Mouse (Mus musculus) MEL (cell line): Measurements from ENCODE around the gene Ebi3. TPM values are rescaled to one million over a fixed set of nuclear protein-coding genes. Genes with fewer than 3 reads are reported as not detected.

Source experiments
- DNase-seq: peaks from one replicate; pipeline ENCODE4 v3.0.0; 2011; ENCODE audit warnings: low read depth, low spot score
- H3K27ac ChIP-seq: 2 replicates; pipeline ENCODE4 v1.5.1; 2012; ENCODE audit warnings: low read depth, mild to moderate bottlenecking, control low read depth, low read length, moderate library complexity; ENCODE audit not compliant: control insufficient read depth
- H3K27me3 ChIP-seq, 2 experiments: fragments of 150-350 bp in 1 of 2; sonication (generic) in 1 of 2; 2 replicates each; pipeline ENCODE4 v1.6.1; 2012; ENCODE audit warnings: low read length in 2 of 2, mild to moderate bottlenecking in 2 of 2, improper control_type of control experiment in 1 of 2, moderate library complexity in 1 of 2; ENCODE audit not compliant: insufficient read depth in 2 of 2, control insufficient read depth in 1 of 2
- H3K36me3 ChIP-seq, 2 experiments: 2 replicates each; pipeline ENCODE4 v1.6.1; 2012 to 2014; ENCODE audit warnings: low read length in 2 of 2, improper control_type of control experiment in 1 of 2, inconsistent platforms in 1 of 2, mild to moderate bottlenecking in 1 of 2; ENCODE audit not compliant: insufficient read depth in 2 of 2, control insufficient read depth in 1 of 2
- H3K4me1 ChIP-seq, 2 experiments: fragments of 150-350 bp in 1 of 2; sonication (generic) in 1 of 2; 2 replicates each; pipeline ENCODE4 v1.6.1; 2012; ENCODE audit warnings: low read length in 2 of 2, improper control_type of control experiment in 1 of 2, mild to moderate bottlenecking in 1 of 2; ENCODE audit not compliant: insufficient read depth in 2 of 2, control insufficient read depth in 1 of 2
- H3K4me3 ChIP-seq, 2 experiments: fragments of 150-350 bp in 1 of 2; sonication (generic) in 1 of 2; 2 replicates each; pipeline ENCODE4 v1.5.1; 2012; ENCODE audit warnings: low read depth in 2 of 2, low read length in 2 of 2, mild to moderate bottlenecking in 2 of 2, moderate library complexity in 2 of 2, control low read depth in 1 of 2, improper control_type of control experiment in 1 of 2; ENCODE audit not compliant: control insufficient read depth in 1 of 2, insufficient read depth in 1 of 2
- H3K79me2 ChIP-seq: 2 replicates; pipeline ENCODE4 v1.6.1; 2012; ENCODE audit warnings: mild to moderate bottlenecking, low read length, moderate library complexity; ENCODE audit not compliant: control insufficient read depth, poor library complexity, insufficient read depth
- H3K9ac ChIP-seq: 2 replicates; pipeline ENCODE4 v1.6.1; 2012; ENCODE audit warnings: low read depth, mild to moderate bottlenecking, control low read depth, low read length, moderate library complexity; ENCODE audit not compliant: control insufficient read depth, poor library complexity, severe bottlenecking
- H3K9me3 ChIP-seq: fragments of 150-350 bp; sonication (generic); replicated peaks from 2 replicates; pipeline ENCODE4 v1.6.1; 2012; ENCODE audit warnings: mild to moderate bottlenecking, low read length, improper control_type of control experiment, moderate library complexity; ENCODE audit not compliant: insufficient read depth
- BHLHE40 ChIP-seq: IDR thresholded peaks from 2 replicates; pipeline ENCODE4 v1.6.1; 2012; ENCODE audit warnings: low read depth, mild to moderate bottlenecking, inconsistent platforms, low read length, improper control_type of control experiment, borderline replicate concordance
- CHD1 ChIP-seq: IDR thresholded peaks from 2 replicates; pipeline ENCODE4 v1.6.1; 2012; ENCODE audit warnings: low read depth, mild to moderate bottlenecking, inconsistent platforms, low read length, improper control_type of control experiment
- CHD2 ChIP-seq: IDR thresholded peaks from 2 replicates; pipeline ENCODE4 v1.6.1; 2011; ENCODE audit warnings: low read length, improper control_type of control experiment
- CTCF ChIP-seq, 3 experiments: IDR thresholded peaks in 2 of 3; conservative IDR thresholded peaks in 1 of 3; 2 replicates each; pipeline ENCODE4 v1.5.1; 2011 to 2012; ENCODE audit warnings: low read length in 3 of 3, low read depth in 2 of 3, mild to moderate bottlenecking in 2 of 3, improper control_type of control experiment in 1 of 3, inconsistent platforms in 1 of 3, mixed read lengths in 1 of 3, moderate library complexity in 1 of 3; ENCODE audit not compliant: control insufficient read depth in 1 of 3, insufficient read depth in 1 of 3, poor library complexity in 1 of 3, severe bottlenecking in 1 of 3
- E2F4 ChIP-seq: IDR thresholded peaks from 2 replicates; pipeline ENCODE4 v1.6.1; 2011; ENCODE audit warnings: low read depth, low read length, improper control_type of control experiment, borderline replicate concordance
- ELF1 ChIP-seq: IDR thresholded peaks from 2 replicates; pipeline ENCODE4 v1.6.1; 2014; ENCODE audit warnings: low read depth, mild to moderate bottlenecking, inconsistent platforms, low read length, improper control_type of control experiment, moderate library complexity
- EP300 ChIP-seq, 2 experiments: IDR thresholded peaks; 2 replicates each; pipeline ENCODE4 v1.6.1; 2011; ENCODE audit warnings: improper control_type of control experiment in 2 of 2, low read length in 2 of 2, low read depth in 1 of 2, mild to moderate bottlenecking in 1 of 2
- ETS1 ChIP-seq: IDR thresholded peaks from 2 replicates; pipeline ENCODE4 v1.6.1; 2012; ENCODE audit warnings: low read depth, mild to moderate bottlenecking, inconsistent platforms, low read length, improper control_type of control experiment, moderate library complexity
- GATA1 ChIP-seq: IDR thresholded peaks from 2 replicates; pipeline ENCODE4 v1.6.1; 2011; ENCODE audit warnings: low read depth, low read length, improper control_type of control experiment
- HCFC1 ChIP-seq: IDR thresholded peaks from 2 replicates; pipeline ENCODE4 v1.6.1; 2012; ENCODE audit warnings: low read depth, mild to moderate bottlenecking, inconsistent platforms, low read length, improper control_type of control experiment, moderate library complexity
- JUND ChIP-seq: IDR thresholded peaks from 2 replicates; pipeline ENCODE4 v1.6.1; 2011; ENCODE audit warnings: low read depth, mild to moderate bottlenecking, improper control_type of control experiment, low read length
- KAT2A ChIP-seq: conservative IDR thresholded peaks from 2 replicates; pipeline ENCODE4 v1.6.1; 2012; ENCODE audit warnings: low read depth, low read length, improper control_type of control experiment, inconsistent platforms
- MAFK ChIP-seq: IDR thresholded peaks from 2 replicates; pipeline ENCODE4 v1.6.1; 2011; ENCODE audit warnings: low read depth, mild to moderate bottlenecking, low read length, improper control_type of control experiment, borderline replicate concordance
- MAX ChIP-seq: IDR thresholded peaks from 2 replicates; pipeline ENCODE4 v1.6.1; 2011; ENCODE audit warnings: low read length, improper control_type of control experiment
- MAZ ChIP-seq: IDR thresholded peaks from 2 replicates; pipeline ENCODE4 v1.6.1; 2012; ENCODE audit warnings: low read depth, mild to moderate bottlenecking, inconsistent platforms, low read length, improper control_type of control experiment
- MEF2A ChIP-seq: IDR thresholded peaks from 2 replicates; pipeline ENCODE4 v1.6.1; 2014; ENCODE audit warnings: low read depth, mild to moderate bottlenecking, inconsistent platforms, low read length, improper control_type of control experiment; ENCODE audit not compliant: poor library complexity, insufficient replicate concordance, severe bottlenecking; ENCODE audit errors: extremely low read depth
- MYB ChIP-seq: IDR thresholded peaks from 2 replicates; pipeline ENCODE4 v1.6.1; 2011; ENCODE audit warnings: mild to moderate bottlenecking, low read depth, low read length, improper control_type of control experiment
- MYC ChIP-seq: IDR thresholded peaks from 2 replicates; pipeline ENCODE4 v1.6.1; 2011; ENCODE audit warnings: low read depth, mild to moderate bottlenecking, low read length, improper control_type of control experiment, moderate library complexity
- POLR2AphosphoS2 ChIP-seq: IDR thresholded peaks from 2 replicates; pipeline ENCODE4 v1.6.1; 2011; ENCODE audit warnings: low read length, improper control_type of control experiment
- POLR2AphosphoS5 ChIP-seq: IDR thresholded peaks from 2 replicates; pipeline ENCODE4 v1.6.1; 2012; ENCODE audit warnings: low read depth, borderline replicate concordance, mild to moderate bottlenecking, inconsistent platforms, low read length, moderate library complexity, mixed read lengths
- RCOR1 ChIP-seq: IDR thresholded peaks from 2 replicates; pipeline ENCODE4 v1.6.1; 2012; ENCODE audit warnings: low read depth, mild to moderate bottlenecking, inconsistent platforms, low read length, improper control_type of control experiment
- SIN3A ChIP-seq: IDR thresholded peaks from 2 replicates; pipeline ENCODE4 v1.6.1; 2012; ENCODE audit warnings: low read length, improper control_type of control experiment, inconsistent platforms
- SMC3 ChIP-seq: IDR thresholded peaks from 2 replicates; pipeline ENCODE4 v1.6.1; 2011; ENCODE audit warnings: low read depth, low read length, improper control_type of control experiment
- TAL1 ChIP-seq: IDR thresholded peaks from 2 replicates; pipeline ENCODE4 v1.6.1; 2012; ENCODE audit warnings: mild to moderate bottlenecking, inconsistent platforms, low read length, moderate library complexity, mixed read lengths
- TBP ChIP-seq: IDR thresholded peaks from 2 replicates; pipeline ENCODE4 v1.8.0; 2011; ENCODE audit warnings: low read depth, low read length, improper control_type of control experiment
- TCF12 ChIP-seq: IDR thresholded peaks from 2 replicates; pipeline ENCODE4 v1.6.1; 2014; ENCODE audit warnings: low read depth, mild to moderate bottlenecking, inconsistent platforms, low read length, improper control_type of control experiment, moderate library complexity
- USF1 ChIP-seq: IDR thresholded peaks from 2 replicates; pipeline ENCODE4 v1.6.1; 2014; ENCODE audit warnings: low read depth, mild to moderate bottlenecking, inconsistent platforms, low read length, improper control_type of control experiment, moderate library complexity
- USF2 ChIP-seq, 2 experiments: IDR thresholded peaks; 2 replicates each; pipeline ENCODE4 v1.6.1; 2011 to 2012; ENCODE audit warnings: improper control_type of control experiment in 2 of 2, low read length in 2 of 2, borderline replicate concordance in 1 of 2, inconsistent platforms in 1 of 2, low read depth in 1 of 2, mild to moderate bottlenecking in 1 of 2; ENCODE audit not compliant: insufficient read depth in 1 of 2
- ZC3H11A ChIP-seq: IDR thresholded peaks from 2 replicates; pipeline ENCODE4 v1.6.1; 2012; ENCODE audit warnings: low read depth, mild to moderate bottlenecking, inconsistent platforms, low read length, improper control_type of control experiment
- ZKSCAN1 ChIP-seq: IDR thresholded peaks from 2 replicates; pipeline ENCODE4 v1.6.1; 2012; ENCODE audit warnings: low read depth, mild to moderate bottlenecking, inconsistent platforms, low read length, improper control_type of control experiment, moderate library complexity
- ZMIZ1 ChIP-seq: IDR thresholded peaks from 2 replicates; pipeline ENCODE4 v1.6.1; 2012; ENCODE audit warnings: low read depth, mild to moderate bottlenecking, inconsistent platforms, low read length, improper control_type of control experiment, moderate library complexity
- ZNF384 ChIP-seq: IDR thresholded peaks from 2 replicates; pipeline ENCODE4 v1.6.1; 2012; ENCODE audit warnings: low read depth, mild to moderate bottlenecking, inconsistent platforms, low read length, improper control_type of control experiment
- polyA plus RNA-seq, 2 experiments: library from polyadenylated mRNA; stranded (reverse) in 1 of 2; unstranded in 1 of 2; fragments of >175 nt in 1 of 2; fragments of >200 nt in 1 of 2; gene quantifications; 2 replicates each; pipeline versions ENCODE4 v1.2.1 to v1.2.4; 2012; ENCODE audit warnings: low replicate concordance in 2 of 2, low read depth in 1 of 2; ENCODE audit not compliant: insufficient read length in 2 of 2, insufficient read depth in 1 of 2, missing spikeins in 1 of 2
- total RNA-seq: library from RNA; depleted of rRNA; stranded (reverse); fragments of 300-350 nt; gene quantifications from 2 replicates; pipeline ENCODE4 v1.2.3, GENCODE M21; 2012

Gene Ebi3
- total and polyA plus RNA-seq, 3 experiments = 0.15 to 0.86 TPM; not detected in 1

GRCm38 (mm10) chr17:55932635-55933034 lies 19.8 kb upstream of the Ebi3 start:
- Histone ChIP-seq H3K27me3 (no peaks in the 10 kb centered on the region), H3K79me2 (peaks cover 4% of the 10 kb centered on the region; the same call in 1 of the 2 replicates), H3K27ac (peak overlapping the region; percentile 100), H3K9me3 (no peaks in the 10 kb centered on the region)
- TF ChIP-seq SMC3 (no peak), SIN3A (peak; percentile 78), CHD1 (no peak), POLR2AphosphoS2 (no peak), ZMIZ1 (no peak), JUND (0 out of 2 replicates have a peak, but pooled peaks have one; percentile 7), RCOR1 (peak; percentile 39; the same call in 1 of the 2 replicates), E2F4 (no peak), EP300 (IDR thresholded peaks at IDR 0.05; ENCODE audit: low read depth in 1 of 2, low read length in 2 of 2) (peak; percentile 93 to 94), MYB (no peak), ZKSCAN1 (no peak), USF1 (no peak), CHD2 (no peak), CTCF (IDR thresholded peaks at IDR 0.05 in 2 of 3, conservative IDR thresholded peaks at IDR 0.05 in 1 of 3; ENCODE audit: control insufficient read depth in 1 of 3, insufficient read depth in 1 of 3, low read depth in 2 of 3, low read length in 3 of 3, poor library complexity in 1 of 3, severe bottlenecking in 1 of 3) (no peak), TCF12 (peak; percentile 96), ZNF384 (no peak), TAL1 (peak; percentile 94), HCFC1 (peak; percentile 42; the same call in 1 of the 2 replicates), MAZ (no peak; the same call in none of the 2 replicates), ETS1 (peak; percentile 88), MYC (0 out of 2 replicates have a peak, but pooled peaks have one; percentile 65), MEF2A (no peak), KAT2A (no peak), GATA1 (peak; percentile 98), TBP (peak; percentile 65), MAX (no peak; the same call in 1 of the 2 replicates), USF2 (IDR thresholded peaks at IDR 0.05; ENCODE audit: borderline replicate concordance in 1 of 2, insufficient read depth in 1 of 2, low read depth in 1 of 2, low read length in 2 of 2) (no peak), MAFK (peak; percentile 62; the same call in 1 of the 2 replicates), ELF1 (0 out of 2 replicates have a peak, but pooled peaks have one; percentile 17), POLR2AphosphoS5 (no peak; the same call in 1 of the 2 replicates), BHLHE40 (peak; percentile 74; the same call in 1 of the 2 replicates), ZC3H11A (no peak)
- TF ChIP-seq, all 39 proteins: peak for 14
- Histone ChIP-seq H3K9ac (peak overlapping the region; percentile 80), H3K4me3 (peak overlapping the region; percentile 64 to 86), H3K4me1 (peaks cover 5 to 15% of the 10 kb centered on the region in 2 experiments; a peak in 3 of 4 replicates), H3K36me3 (peaks cover 5 to 12% of the 10 kb centered on the region in 2 experiments)
- peak; percentile 87 for DNase-seq
